Mouse (Mus musculus) brain, embryonic 14.5 days (tissue): ENCODE data around the gene Rbpj.

Experiments
- CTCF ChIP-seq: fragments of 200-500 bp; IDR thresholded peaks from 2 replicates; pipeline ENCODE4 v1.5.1; 2012; ENCODE audit warnings: inconsistent platforms, mild to moderate bottlenecking, moderate library complexity, borderline replicate concordance; ENCODE audit not compliant: insufficient read depth, insufficient read length; ENCODE audit errors: extremely low read depth
- POLR2A ChIP-seq: fragments of 200-500 bp; IDR thresholded peaks from 2 replicates; pipeline ENCODE4 v1.6.1; 2012; ENCODE audit warnings: mild to moderate bottlenecking, inconsistent platforms, borderline replicate concordance; ENCODE audit not compliant: poor library complexity, insufficient read depth, insufficient read length, severe bottlenecking; ENCODE audit errors: extremely low read depth

GRCm38 (mm10) chr5:53555474-53555873, 89.5 kb downstream of the Rbpj start:
- TF ChIP-seq CTCF (no peak), POLR2A (no peak)
